Mouse (Mus musculus) limb, embryonic 13.5 days (tissue): ENCODE measurements around the gene Rasl12. TPM values are rescaled to one million over a fixed set of nuclear protein-coding genes. Genes with fewer than 3 reads are reported as not detected.

Source experiments
- ATAC-seq: fragments of 200-750 bp; cut with Nextera tagmentation; 2 replicates; pipeline ENCODE4 v1.8.0; 2017; ENCODE audit warnings: low read depth, moderate number of reproducible peaks, moderate TSS enrichment; ENCODE audit not compliant: low FRiP score
- H3K27ac ChIP-seq: fragments of 300-500 bp; sonication (generic); 2 replicates; pipeline ENCODE4 v1.5.1; 2015; ENCODE audit warnings: inconsistent platforms, mild to moderate bottlenecking, moderate library complexity
- H3K27me3 ChIP-seq: fragments of 300-500 bp; sonication (generic); 2 replicates; pipeline ENCODE4 v1.6.1; 2015; ENCODE audit warnings: mild to moderate bottlenecking, inconsistent platforms
- H3K36me3 ChIP-seq: fragments of 300-500 bp; sonication (generic); 2 replicates; pipeline ENCODE4 v1.6.1; 2015; ENCODE audit warnings: inconsistent platforms, mild to moderate bottlenecking, moderate library complexity
- H3K4me1 ChIP-seq: fragments of 300-500 bp; sonication (generic); 2 replicates; pipeline ENCODE4 v1.6.1; 2015; ENCODE audit warnings: inconsistent platforms
- H3K4me2 ChIP-seq: fragments of 300-500 bp; sonication (generic); replicated peaks from 2 replicates; pipeline ENCODE4 v1.6.1; 2015; ENCODE audit warnings: inconsistent platforms, mild to moderate bottlenecking, moderate library complexity
- H3K4me3 ChIP-seq: fragments of 300-500 bp; sonication (generic); 2 replicates; pipeline ENCODE4 v1.5.1; 2015; ENCODE audit warnings: moderate library complexity, mild to moderate bottlenecking, inconsistent platforms
- H3K9ac ChIP-seq: fragments of 300-500 bp; sonication (generic); 2 replicates; pipeline ENCODE4 v1.6.1; 2015; ENCODE audit warnings: mild to moderate bottlenecking, inconsistent platforms
- H3K9me3 ChIP-seq: fragments of 300-500 bp; sonication (generic); 2 replicates; pipeline ENCODE4 v1.6.1; 2016; ENCODE audit warnings: inconsistent platforms
- WGBS: fragments of 180-500 bp; shearing (Covaris S2); methylation state at CpG from one replicate; pipeline ENCODE4 v1.1.7; 2015; 5-methylcytosine and 5-hydroxymethylcytosine counted together
- polyA plus RNA-seq: library from polyadenylated mRNA; unstranded; fragments of >200 nt; fragmentation: Nextera tagmentation; extraction: Ambion mirVana; gene quantifications from 2 replicates; pipeline ENCODE4 v1.2.1, GENCODE M21; 2015

Gene Rasl12
- polyA plus RNA-seq, 1 experiment from 2014 or later = 11.1 TPM

DNA sequence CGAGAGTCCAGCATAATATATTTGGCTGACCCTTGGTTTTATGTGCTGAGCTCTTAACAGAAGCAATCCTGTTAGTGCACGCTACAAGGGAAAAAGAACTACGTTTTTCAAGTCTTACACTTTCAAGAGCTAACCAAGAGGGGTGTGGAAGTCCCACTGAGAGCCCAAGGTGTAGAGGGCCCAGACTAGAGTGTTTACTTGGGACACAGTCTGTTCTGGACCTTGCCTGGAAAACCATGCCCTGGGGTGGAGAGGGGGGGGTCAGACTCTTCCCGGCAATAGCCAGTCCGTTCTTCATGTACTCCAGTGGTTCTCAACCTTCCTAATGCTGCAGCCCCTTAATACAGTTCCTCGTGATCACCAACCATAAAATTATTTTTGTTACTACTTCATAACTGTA, 1.6 kb downstream of the Rasl12 start:
- H3K9me3 ChIP-seq = no peaks in the 10 kb centered on the region
- H3K4me2 ChIP-seq = no peak overlapping the region
- H3K36me3 ChIP-seq = no peaks in the 10 kb centered on the region
- H3K27ac ChIP-seq = no peak overlapping the region
- no peak for ATAC-seq
- no peak overlapping the region for H3K4me3 ChIP-seq
- H3K4me1 ChIP-seq = peaks cover 11% of the 10 kb centered on the region
- WGBS = 92% methylated on average over 6 of the region's 6 CpGs
- H3K27me3 ChIP-seq = no peaks in the 10 kb centered on the region
- H3K9ac ChIP-seq = no peak overlapping the region

- H3K4me1 ChIP-seq = no peaks in the 10 kb centered on the region
- no peak overlapping the region for H3K9ac ChIP-seq
- no peak overlapping the region for H3K4me2 ChIP-seq
- 72% methylated on average over 15 of the region's 15 CpGs for WGBS
- no peak overlapping the region for H3K4me3 ChIP-seq
- H3K27ac ChIP-seq = no peak overlapping the region
- no peaks in the 10 kb centered on the region for H3K27me3 ChIP-seq
- H3K36me3 ChIP-seq = no peaks in the 10 kb centered on the region
- no peak for ATAC-seq
- no peaks in the 10 kb centered on the region for H3K9me3 ChIP-seq
Observed at GRCm38 (mm10) chr9:65404331-65405183, 6.3 kb downstream of the Rasl12 start.

DNA sequence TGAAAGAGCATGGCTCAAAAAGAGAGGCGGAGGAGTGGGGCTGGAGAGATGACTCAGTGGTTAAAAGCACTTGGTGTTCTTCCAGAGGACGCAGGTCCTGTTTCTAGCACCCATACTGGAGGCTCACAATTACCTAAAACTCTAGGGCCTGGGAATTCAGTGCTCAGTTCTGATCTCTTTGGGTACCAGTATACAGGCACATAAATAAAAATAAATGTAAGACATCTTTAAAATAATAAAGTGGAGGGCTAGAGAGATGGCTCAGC, 6.8 kb downstream of the Rasl12 start:
- no peaks in the 10 kb centered on the region for H3K27me3 ChIP-seq
- H3K4me3 ChIP-seq = no peak overlapping the region
- no peaks in the 10 kb centered on the region for H3K36me3 ChIP-seq
- no peaks in the 10 kb centered on the region for H3K4me1 ChIP-seq
- H3K27ac ChIP-seq = no peak overlapping the region
- no peak overlapping the region for H3K4me2 ChIP-seq
- H3K9me3 ChIP-seq = no peaks in the 10 kb centered on the region
- 88% methylated on average over 2 of the region's 2 CpGs for WGBS
- no peak overlapping the region for H3K9ac ChIP-seq
- no peak for ATAC-seq

- no peaks in the 10 kb centered on the region for H3K9me3 ChIP-seq
- ATAC-seq = no peak
- 81% methylated on average over 5 of the region's 5 CpGs for WGBS
- no peak overlapping the region for H3K4me2 ChIP-seq
- peaks cover 8% of the 10 kb centered on the region; the same call in 1 of the 2 replicates for H3K36me3 ChIP-seq
- no peaks in the 10 kb centered on the region for H3K27me3 ChIP-seq
- H3K4me3 ChIP-seq = no peak overlapping the region
- H3K9ac ChIP-seq = no peak overlapping the region
- H3K4me1 ChIP-seq = no peaks in the 10 kb centered on the region
- H3K27ac ChIP-seq = no peak overlapping the region
Observed at GRCm38 (mm10) chr9:65407327-65407726, 9.0 kb downstream of the Rasl12 start.

- H3K4me1 ChIP-seq = no peaks in the 10 kb centered on the region
- no peak for ATAC-seq
- H3K27ac ChIP-seq = no peak overlapping the region
- no peak overlapping the region for H3K9ac ChIP-seq
- no peaks in the 10 kb centered on the region for H3K9me3 ChIP-seq
- H3K4me3 ChIP-seq = no peak overlapping the region
- H3K36me3 ChIP-seq = peaks cover 8% of the 10 kb centered on the region; the same call in 1 of the 2 replicates
- WGBS = 72% methylated on average over 3 of the region's 3 CpGs
- no peaks in the 10 kb centered on the region for H3K27me3 ChIP-seq
- H3K4me2 ChIP-seq = no peak overlapping the region
Observed at GRCm38 (mm10) chr9:65407861-65408260, 9.6 kb downstream of the Rasl12 start.

DNA sequence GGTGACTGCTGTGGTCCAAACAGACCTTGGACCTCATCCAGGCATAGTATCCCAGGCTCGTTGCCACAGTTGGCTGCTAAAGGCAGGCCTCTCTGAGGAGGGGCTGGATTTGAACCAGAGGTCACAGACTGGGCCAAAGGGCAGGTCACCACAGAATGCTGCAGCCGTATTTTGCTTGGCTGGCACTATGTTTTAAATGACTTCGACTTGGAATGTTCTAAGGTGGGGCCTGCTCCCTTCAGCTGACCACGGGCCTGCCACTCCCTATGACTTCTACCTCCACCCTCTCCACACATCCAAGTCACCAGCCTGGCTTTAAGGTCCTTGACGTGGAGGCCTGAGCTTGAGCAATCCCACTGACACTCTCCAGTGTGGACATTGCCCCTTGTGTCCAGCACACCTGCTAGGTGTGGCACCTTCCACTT, 10.6 kb downstream of the Rasl12 start:
- no peaks in the 10 kb centered on the region for H3K4me1 ChIP-seq
- H3K27me3 ChIP-seq = no peaks in the 10 kb centered on the region
- no peak overlapping the region for H3K27ac ChIP-seq
- no peaks in the 10 kb centered on the region for H3K9me3 ChIP-seq
- H3K4me2 ChIP-seq = no peak overlapping the region
- H3K4me3 ChIP-seq = no peak overlapping the region
- WGBS = 66% methylated on average over 5 of the region's 5 CpGs
- no peak overlapping the region for H3K9ac ChIP-seq
- peaks cover 8% of the 10 kb centered on the region; the same call in 1 of the 2 replicates for H3K36me3 ChIP-seq
- no peak for ATAC-seq

GRCm38 (mm10) chr9:65410378-65410777, 12.1 kb downstream of the Rasl12 start:
- no peak for ATAC-seq

DNA sequence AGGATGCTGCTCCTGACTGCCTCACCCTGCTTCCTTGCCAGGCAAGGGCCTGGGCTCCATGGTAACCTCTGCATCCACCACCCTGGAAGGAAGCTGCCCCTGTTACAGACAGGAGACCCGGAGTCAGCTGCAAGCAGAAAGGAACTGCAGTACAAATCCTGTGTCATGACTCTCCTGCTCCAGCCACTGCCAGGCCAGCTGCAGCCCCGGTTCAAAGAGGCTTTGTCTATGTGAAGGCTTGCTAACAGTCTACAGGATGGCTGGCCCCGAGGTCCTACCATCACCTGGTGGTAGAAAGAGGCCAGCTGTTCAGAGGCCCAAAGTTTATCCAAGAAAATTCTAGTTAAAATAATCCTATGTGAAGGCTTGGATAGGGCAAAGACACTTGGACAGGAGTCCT, 13.0 kb downstream of the Rasl12 start:
- H3K36me3 ChIP-seq = peaks cover 8% of the 10 kb centered on the region; the same call in 1 of the 2 replicates
- no peaks in the 10 kb centered on the region for H3K9me3 ChIP-seq
- no peak overlapping the region for H3K4me3 ChIP-seq
- no peak overlapping the region for H3K27ac ChIP-seq
- no peaks in the 10 kb centered on the region for H3K4me1 ChIP-seq
- ATAC-seq = no peak
- H3K4me2 ChIP-seq = no peak overlapping the region
- WGBS = 70% methylated on average over 3 of the region's 3 CpGs
- H3K9ac ChIP-seq = no peak overlapping the region
- H3K27me3 ChIP-seq = no peaks in the 10 kb centered on the region

More at GRCm38 (mm10) chr9:65410378-65410777, 12.1 kb downstream of the Rasl12 start:
- Histone ChIP-seq H3K9ac (no peak overlapping the region), H3K27me3 (no peaks in the 10 kb centered on the region), H3K4me3 (no peak overlapping the region), H3K27ac (no peak overlapping the region), H3K4me1 (no peaks in the 10 kb centered on the region), H3K9me3 (no peaks in the 10 kb centered on the region), H3K36me3 (peaks cover 8% of the 10 kb centered on the region; the same call in 1 of the 2 replicates), H3K4me2 (no peak overlapping the region)
- WGBS = 94% methylated on average over 8 of the region's 8 CpGs

DNA sequence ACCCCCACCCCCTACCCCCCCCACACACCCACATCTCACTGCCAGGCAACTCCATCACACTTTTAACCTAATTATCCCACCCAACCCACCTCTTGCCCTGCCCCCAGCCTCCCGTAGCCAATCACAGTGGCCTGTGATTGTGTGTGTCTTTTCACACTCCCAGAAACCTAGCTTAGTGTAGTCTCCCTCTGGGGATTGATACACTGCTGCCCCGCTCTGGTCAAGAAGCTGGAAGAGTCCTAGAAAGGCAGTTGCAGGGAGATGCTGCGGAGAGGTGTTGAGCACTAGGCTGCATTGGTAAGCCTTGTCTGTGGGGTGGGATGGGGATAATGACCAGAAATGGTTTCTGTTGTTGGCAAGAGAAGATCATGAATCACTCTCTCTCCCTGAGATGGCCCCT, 19.4 kb downstream of the Rasl12 start:
- Histone ChIP-seq H3K27me3 (no peaks in the 10 kb centered on the region), H3K27ac (no peak overlapping the region), H3K4me1 (no peaks in the 10 kb centered on the region), H3K9ac (no peak overlapping the region), H3K36me3 (no peaks in the 10 kb centered on the region), H3K4me3 (no peak overlapping the region), H3K9me3 (no peaks in the 10 kb centered on the region), H3K4me2 (no peak overlapping the region)
- WGBS = 26% methylated on average over 3 of the region's 3 CpGs
- no peak for ATAC-seq

- H3K27me3 ChIP-seq = no peaks in the 10 kb centered on the region
- no peak for ATAC-seq
Observed at GRCm38 (mm10) chr9:65419633-65420032, 21.3 kb downstream of the Rasl12 start.

DNA sequence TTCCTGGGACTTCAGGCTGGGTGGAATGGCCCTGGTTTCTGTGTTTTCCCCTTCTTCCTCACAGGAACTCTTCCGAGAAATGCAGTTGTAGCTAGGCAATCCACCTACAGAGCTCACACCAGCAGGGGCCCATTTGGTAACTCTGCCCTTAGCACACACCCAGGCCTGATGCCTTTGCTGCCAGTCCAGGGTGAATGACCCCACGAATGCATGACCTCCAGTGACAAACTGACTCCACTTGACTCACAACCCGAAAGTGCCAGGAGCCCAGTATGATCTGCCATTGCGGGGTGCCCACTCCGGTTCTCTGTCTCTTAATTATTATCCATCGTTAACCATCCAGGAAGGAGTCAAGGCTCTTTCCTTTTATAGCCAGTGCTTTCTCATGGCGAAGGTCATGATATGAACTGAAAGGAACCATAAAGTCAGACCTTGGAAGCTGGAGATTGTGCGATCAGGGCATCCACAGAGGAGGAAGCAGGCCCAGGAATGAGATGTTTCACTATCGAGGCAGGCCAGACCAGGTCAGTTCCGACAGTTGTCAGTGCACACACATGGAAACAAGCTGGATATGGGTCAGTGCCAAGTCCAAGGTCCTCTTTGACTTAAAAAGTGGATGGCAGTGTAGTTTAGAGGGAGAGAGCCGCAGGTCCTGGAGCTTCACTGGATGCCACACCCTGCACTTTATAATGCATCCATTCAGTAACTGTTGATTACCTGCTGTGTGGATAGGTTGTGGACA, 24.6 kb downstream of the Rasl12 start, which contains the start of gene Slc51b:
Gene Slc51b (minus strand): TSS at position 196 of the 742 bp plus-strand sequence.
- Histone ChIP-seq H3K9ac (no peak within 1 kb of the TSS), H3K36me3 (no peaks in the 10 kb centered on the region), H3K4me3 (no peak within 1 kb of the TSS), H3K9me3 (no peaks in the 10 kb centered on the region), H3K27ac (no peak within 1 kb of the TSS), H3K27me3 (no peaks in the 10 kb centered on the region), H3K4me2 (no peak within 1 kb of the TSS), H3K4me1 (0 out of 2 replicates have a peak, but pooled peaks cover 6% of the 10 kb centered on the region)
- ATAC-seq = no peak
- WGBS = 72% methylated on average over 11 of the region's 11 CpGs

More at GRCm38 (mm10) chr9:65419633-65420032, 21.3 kb downstream of the Rasl12 start:
- 72% methylated on average over 3 of the region's 3 CpGs for WGBS
- Histone ChIP-seq H3K4me2 (no peak overlapping the region), H3K9me3 (no peaks in the 10 kb centered on the region), H3K27ac (no peak overlapping the region), H3K36me3 (no peaks in the 10 kb centered on the region), H3K9ac (no peak overlapping the region), H3K4me3 (no peak overlapping the region), H3K4me1 (0 out of 2 replicates have a peak, but pooled peaks cover 4% of the 10 kb centered on the region)

GRCm38 (mm10) chr9:65424393-65424792, 26.1 kb downstream of the Rasl12 start:
- no peak for ATAC-seq
- no peak overlapping the region for H3K4me3 ChIP-seq
- no peak overlapping the region for H3K4me2 ChIP-seq
- no peak overlapping the region for H3K9ac ChIP-seq
- H3K4me1 ChIP-seq = 0 out of 2 replicates have a peak, but pooled peaks cover 6% of the 10 kb centered on the region
- no peaks in the 10 kb centered on the region for H3K9me3 ChIP-seq
- H3K27ac ChIP-seq = no peak overlapping the region
- WGBS = 11% methylated on average over 3 of the region's 3 CpGs
- H3K36me3 ChIP-seq = no peaks in the 10 kb centered on the region
- no peaks in the 10 kb centered on the region for H3K27me3 ChIP-seq
